Mouse (Mus musculus): ENCODE data around the gene Zcchc12. TPM values are rescaled to one million over a fixed set of nuclear protein-coding genes. Genes with fewer than 3 reads are reported as not detected.

Zcchc12 gene
- polyA plus RNA-seq (2016; fragmentation: Nextera tagmentation; extraction: Ambion mirVana) = 56.2 and 67.6 TPM in 2 replicates

GRCm38 (mm10) chrX:36195736-36196525 is at the start of gene Zcchc12:
TSS of gene Zcchc12 (plus strand) at chrX:36195904.
- Histone ChIP-seq H3K27ac (no peak within 1 kb of the TSS), H3K9me3 (no peaks in the 10 kb centered on the region), H3K4me3 (replicated peaks) (peak within 1 kb of the TSS; percentile 35), H3K36me3 (replicated peaks) (no peaks in the 10 kb centered on the region), H3K27me3 (no peaks in the 10 kb centered on the region), H3K4me2 (peak within 1 kb of the TSS; percentile 57), H3K9ac (peak within 1 kb of the TSS; percentile 29; the same call in 1 of the 2 replicates), H3K4me1 (peaks cover 13% of the 10 kb centered on the region)
- peak; percentile 80 for ATAC-seq (ENCODE audit: low FRiP score)
- 24% methylated on average over 27 of the region's 28 CpGs for WGBS

GRCm38 (mm10) chrX:36146746-36147145 is 49.0 kb upstream of the Zcchc12 start:
- Histone ChIP-seq H3K4me2 (no peak overlapping the region), H3K27ac (no peak overlapping the region), H3K9me3 (no peaks in the 10 kb centered on the region), H3K4me1 (no peaks in the 10 kb centered on the region), H3K36me3 (replicated peaks) (no peaks in the 10 kb centered on the region), H3K9ac (no peak overlapping the region), H3K4me3 (replicated peaks) (no peak overlapping the region), H3K27me3 (no peaks in the 10 kb centered on the region)
- ATAC-seq (ENCODE audit: low FRiP score) = no peak
- 64% methylated on average over 4 of the region's 4 CpGs for WGBS

GRCm38 (mm10) chrX:36150100-36150499 is 45.6 kb upstream of the Zcchc12 start:
- ATAC-seq (ENCODE audit: low FRiP score) = no peak
- H3K27ac ChIP-seq = no peak overlapping the region
- no peaks in the 10 kb centered on the region for H3K27me3 ChIP-seq
- H3K4me1 ChIP-seq = no peaks in the 10 kb centered on the region
- H3K4me3 ChIP-seq (replicated peaks) = no peak overlapping the region
- H3K9me3 ChIP-seq = no peaks in the 10 kb centered on the region
- no peak overlapping the region for H3K4me2 ChIP-seq
- H3K36me3 ChIP-seq (replicated peaks) = no peaks in the 10 kb centered on the region
- no peak overlapping the region for H3K9ac ChIP-seq

GRCm38 (mm10) chrX:36156677-36157076 is 39.0 kb upstream of the Zcchc12 start:
- Histone ChIP-seq H3K9me3 (no peaks in the 10 kb centered on the region), H3K9ac (no peak overlapping the region), H3K36me3 (replicated peaks) (no peaks in the 10 kb centered on the region), H3K4me3 (replicated peaks) (no peak overlapping the region), H3K4me2 (no peak overlapping the region), H3K27me3 (no peaks in the 10 kb centered on the region), H3K27ac (no peak overlapping the region), H3K4me1 (no peaks in the 10 kb centered on the region)
- 87% methylated on average over 2 of the region's 2 CpGs for WGBS
- no peak for ATAC-seq (ENCODE audit: low FRiP score)

- Histone ChIP-seq H3K9ac (no peak overlapping the region), H3K27ac (no peak overlapping the region), H3K27me3 (no peaks in the 10 kb centered on the region), H3K36me3 (replicated peaks) (no peaks in the 10 kb centered on the region), H3K9me3 (no peaks in the 10 kb centered on the region), H3K4me1 (no peaks in the 10 kb centered on the region), H3K4me2 (no peak overlapping the region), H3K4me3 (replicated peaks) (no peak overlapping the region)
- WGBS = 30% methylated on average over 4 of the region's 4 CpGs
- ATAC-seq (ENCODE audit: low FRiP score) = no peak
Measured at GRCm38 (mm10) chrX:36161567-36161966, 34.1 kb upstream of the Zcchc12 start.

GRCm38 (mm10) chrX:36183625-36184024 is 12.1 kb upstream of the Zcchc12 start:
- H3K4me1 ChIP-seq = peaks cover 7% of the 10 kb centered on the region; the same call in 1 of the 2 replicates
- H3K27ac ChIP-seq = no peak overlapping the region
- no peaks in the 10 kb centered on the region for H3K9me3 ChIP-seq
- ATAC-seq (ENCODE audit: low FRiP score) = no peak
- H3K9ac ChIP-seq = no peak overlapping the region
- no peaks in the 10 kb centered on the region for H3K36me3 ChIP-seq (replicated peaks)
- H3K4me3 ChIP-seq (replicated peaks) = no peak overlapping the region
- no peak overlapping the region for H3K4me2 ChIP-seq
- H3K27me3 ChIP-seq = no peaks in the 10 kb centered on the region

GRCm38 (mm10) chrX:36186036-36186435 is 9.7 kb upstream of the Zcchc12 start:
- Histone ChIP-seq H3K27me3 (no peaks in the 10 kb centered on the region), H3K9me3 (no peaks in the 10 kb centered on the region), H3K4me2 (no peak overlapping the region), H3K36me3 (replicated peaks) (no peaks in the 10 kb centered on the region), H3K4me1 (peaks cover 7% of the 10 kb centered on the region; the same call in 1 of the 2 replicates), H3K9ac (no peak overlapping the region), H3K4me3 (replicated peaks) (no peak overlapping the region), H3K27ac (no peak overlapping the region)
- WGBS = 56% methylated on average over 5 of the region's 5 CpGs
- no peak for ATAC-seq (ENCODE audit: low FRiP score)

- peaks cover 7% of the 10 kb centered on the region; the same call in 1 of the 2 replicates for H3K4me1 ChIP-seq
- no peaks in the 10 kb centered on the region for H3K27me3 ChIP-seq
- H3K4me2 ChIP-seq = no peak overlapping the region
- H3K9me3 ChIP-seq = no peaks in the 10 kb centered on the region
- no peak overlapping the region for H3K4me3 ChIP-seq (replicated peaks)
- no peaks in the 10 kb centered on the region for H3K36me3 ChIP-seq (replicated peaks)
- H3K27ac ChIP-seq = no peak overlapping the region
- 27% methylated on average over 6 of the region's 6 CpGs for WGBS
- 0 out of 2 replicates have a peak, but pooled peaks have one; percentile 65 for ATAC-seq (ENCODE audit: low FRiP score)
- H3K9ac ChIP-seq = no peak overlapping the region
Measured at GRCm38 (mm10) chrX:36186443-36186842, 9.3 kb upstream of the Zcchc12 start.

GRCm38 (mm10) chrX:36193951-36194350 is 1.8 kb upstream of the Zcchc12 start:
- Histone ChIP-seq H3K4me3 (replicated peaks) (no peak overlapping the region), H3K9me3 (no peaks in the 10 kb centered on the region), H3K27me3 (no peaks in the 10 kb centered on the region), H3K27ac (0 out of 2 replicates have a peak overlapping the region, but pooled peaks have one; percentile 36), H3K4me1 (peaks cover 13% of the 10 kb centered on the region), H3K36me3 (replicated peaks) (no peaks in the 10 kb centered on the region), H3K4me2 (no peak overlapping the region), H3K9ac (no peak overlapping the region)
- WGBS = 34% methylated on average over 6 of the region's 6 CpGs
- ATAC-seq (ENCODE audit: low FRiP score) = peak; percentile 54; the same call in 1 of the 2 replicates

- H3K36me3 ChIP-seq (replicated peaks) = no peaks in the 10 kb centered on the region
- H3K9ac ChIP-seq = no peak overlapping the region
- no peaks in the 10 kb centered on the region for H3K4me1 ChIP-seq
- ATAC-seq (ENCODE audit: low FRiP score) = no peak
- H3K27ac ChIP-seq = no peak overlapping the region
- H3K4me2 ChIP-seq = no peak overlapping the region
- no peaks in the 10 kb centered on the region for H3K9me3 ChIP-seq
- no peaks in the 10 kb centered on the region for H3K27me3 ChIP-seq
- H3K4me3 ChIP-seq (replicated peaks) = no peak overlapping the region
- 81% methylated on average over 2 of the region's 2 CpGs for WGBS
Measured at GRCm38 (mm10) chrX:36209554-36209953, 13.8 kb downstream of the Zcchc12 start.

GRCm38 (mm10) chrX:36211216-36211615 is 15.5 kb downstream of the Zcchc12 start:
- Histone ChIP-seq H3K9me3 (no peaks in the 10 kb centered on the region), H3K9ac (no peak overlapping the region), H3K4me3 (replicated peaks) (no peak overlapping the region), H3K36me3 (replicated peaks) (no peaks in the 10 kb centered on the region), H3K4me1 (no peaks in the 10 kb centered on the region), H3K4me2 (no peak overlapping the region), H3K27me3 (no peaks in the 10 kb centered on the region), H3K27ac (no peak overlapping the region)
- WGBS = 82% methylated on average over 3 of the region's 3 CpGs
- ATAC-seq (ENCODE audit: low FRiP score) = no peak

- WGBS = 41% methylated on average over 2 of the region's 2 CpGs
- Histone ChIP-seq H3K27me3 (no peaks in the 10 kb centered on the region), H3K27ac (no peak overlapping the region), H3K36me3 (replicated peaks) (no peaks in the 10 kb centered on the region), H3K4me1 (no peaks in the 10 kb centered on the region), H3K4me2 (no peak overlapping the region), H3K9me3 (no peaks in the 10 kb centered on the region), H3K9ac (no peak overlapping the region), H3K4me3 (replicated peaks) (no peak overlapping the region)
- no peak for ATAC-seq (ENCODE audit: low FRiP score)
Measured at GRCm38 (mm10) chrX:36221366-36221765, 25.7 kb downstream of the Zcchc12 start.

GRCm38 (mm10) chrX:36225777-36226176 is 30.1 kb downstream of the Zcchc12 start:
- Histone ChIP-seq H3K36me3 (replicated peaks) (no peaks in the 10 kb centered on the region), H3K9me3 (no peaks in the 10 kb centered on the region), H3K4me1 (no peaks in the 10 kb centered on the region), H3K9ac (no peak overlapping the region), H3K4me2 (no peak overlapping the region), H3K27me3 (no peaks in the 10 kb centered on the region), H3K27ac (no peak overlapping the region), H3K4me3 (replicated peaks) (no peak overlapping the region)
- whole genome bisulfite sequencing = 16% methylated on average over 7 of the region's 7 CpGs
- ATAC-seq (ENCODE audit: low FRiP score) = 0 out of 2 replicates have a peak, but pooled peaks have one; percentile 58

Measured in forebrain, embryonic 12.5 days (tissue).